Mouse (Mus musculus): ENCODE results near the gene Epb41. TPM values are rescaled to one million over a fixed set of nuclear protein-coding genes. Genes with fewer than 3 reads are reported as not detected.

Epb41 gene
- polyA plus RNA-seq, 1 experiment from 2014 or later, result 210 TPM

DNA sequence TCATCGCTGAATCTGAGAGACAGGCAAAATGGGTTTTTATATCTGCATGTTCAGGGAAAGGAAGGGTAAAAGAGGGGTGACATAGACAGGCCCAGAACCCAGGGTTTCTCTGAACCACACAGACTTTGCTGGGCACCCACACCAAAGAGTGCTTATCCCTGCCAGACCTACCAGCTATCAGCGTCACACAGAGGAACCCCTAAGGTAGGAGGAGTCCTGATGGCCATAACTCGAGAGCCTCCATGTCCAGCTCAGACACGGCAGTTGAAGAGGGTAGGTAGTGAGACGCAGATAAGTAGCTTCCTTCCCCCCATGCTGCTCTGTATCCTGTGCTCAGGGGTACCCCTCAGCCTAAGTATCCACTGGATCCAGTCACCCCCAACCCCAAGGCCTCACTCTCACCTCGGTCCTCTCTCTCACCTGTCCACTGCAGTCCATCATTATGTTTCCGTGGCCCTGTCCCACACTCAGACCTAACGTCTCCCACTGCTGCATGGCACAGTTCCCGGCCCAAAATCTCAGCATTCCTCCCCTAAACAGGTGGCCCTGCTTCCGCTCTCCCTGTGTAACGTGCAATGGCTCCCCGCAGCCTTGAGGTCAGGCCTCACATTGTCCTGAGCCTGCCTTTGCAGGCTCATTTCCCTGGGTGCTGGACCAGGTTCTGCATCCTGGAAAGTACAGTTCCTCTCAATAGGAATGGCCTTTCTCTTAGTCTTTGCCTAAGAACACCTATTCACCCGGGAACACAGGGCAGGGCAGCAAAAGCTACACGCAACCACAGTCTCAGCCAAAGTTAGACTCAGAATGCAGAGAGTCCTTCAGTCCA is 7.8 kb downstream of the Epb41 start:
- H3K36me3 ChIP-seq (ENCODE audit: control insufficient read depth, insufficient read depth, low read length), result no peaks in the 10 kb centered on the region
- H3K4me3 ChIP-seq (ENCODE audit: low read depth, low read length), result no peak overlapping the region
- H3K27me3 ChIP-seq (ENCODE audit: control insufficient read depth, insufficient read depth, low read length), result no peaks in the 10 kb centered on the region
- H3K9me3 ChIP-seq (ENCODE audit: control insufficient read depth, low read length), result no peaks in the 10 kb centered on the region
- ATAC-seq (ENCODE audit: low FRiP score), result no peak
- no peak overlapping the region for H3K27ac ChIP-seq (ENCODE audit: low read depth, low read length)
- H3K4me2 ChIP-seq, result no peak overlapping the region
- DNase-seq (ENCODE audit: low spot score, missing footprints), result no peak
- no peaks in the 10 kb centered on the region; the same call in 1 of the 2 replicates for H3K4me1 ChIP-seq (ENCODE audit: control insufficient read depth, insufficient read depth, low read length)
- 90% methylated on average over 14 of the region's 14 CpGs for WGBS
- no peak overlapping the region for H3K9ac ChIP-seq (ENCODE audit: low read length)

DNA sequence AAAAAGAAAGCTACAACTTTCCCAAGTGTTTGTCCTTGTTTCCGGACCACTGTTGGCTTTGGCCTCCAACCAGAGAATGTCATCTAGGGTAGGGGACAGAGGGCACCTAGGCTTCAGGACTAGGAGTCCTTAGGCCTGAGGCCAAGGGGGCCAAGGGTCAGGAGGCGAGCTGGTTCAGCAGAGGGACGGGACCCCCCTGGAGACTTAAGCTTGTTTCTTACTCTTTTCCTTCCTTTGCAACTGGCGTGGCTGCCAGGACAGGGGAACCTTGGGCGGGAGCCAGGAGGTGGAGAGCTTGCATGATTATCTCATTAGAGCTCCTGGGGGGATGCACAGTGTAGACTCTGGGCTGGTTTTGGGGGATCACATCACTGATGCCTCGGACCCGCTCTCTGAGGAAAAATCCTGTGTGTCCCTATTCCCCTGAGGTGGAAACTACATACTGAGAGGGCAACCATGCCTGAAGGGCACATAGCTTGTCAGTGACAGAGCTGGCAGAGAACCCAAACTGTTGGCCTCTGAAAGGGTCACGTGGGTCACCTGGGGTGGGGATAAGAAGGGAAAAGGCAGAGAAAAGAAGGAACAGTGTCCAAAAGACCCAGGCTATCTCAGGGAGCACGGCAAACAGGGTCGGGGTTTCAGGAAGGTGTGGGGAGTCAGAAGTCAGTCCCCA is 8.9 kb downstream of the Epb41 start:
- no peak for DNase-seq (ENCODE audit: low spot score, missing footprints)
- H3K36me3 ChIP-seq (ENCODE audit: control insufficient read depth, insufficient read depth, low read length), result no peaks in the 10 kb centered on the region
- H3K4me1 ChIP-seq (ENCODE audit: control insufficient read depth, insufficient read depth, low read length), result no peaks in the 10 kb centered on the region; the same call in 1 of the 2 replicates
- no peak overlapping the region for H3K9ac ChIP-seq (ENCODE audit: low read length)
- 58% methylated on average over 10 of the region's 10 CpGs for WGBS
- H3K4me2 ChIP-seq, result no peak overlapping the region
- H3K9me3 ChIP-seq (ENCODE audit: control insufficient read depth, low read length), result no peaks in the 10 kb centered on the region
- H3K27ac ChIP-seq (ENCODE audit: low read depth, low read length), result no peak overlapping the region
- ATAC-seq (ENCODE audit: low FRiP score), result no peak
- H3K27me3 ChIP-seq (ENCODE audit: control insufficient read depth, insufficient read depth, low read length), result no peaks in the 10 kb centered on the region
- H3K4me3 ChIP-seq (ENCODE audit: low read depth, low read length), result no peak overlapping the region

DNA sequence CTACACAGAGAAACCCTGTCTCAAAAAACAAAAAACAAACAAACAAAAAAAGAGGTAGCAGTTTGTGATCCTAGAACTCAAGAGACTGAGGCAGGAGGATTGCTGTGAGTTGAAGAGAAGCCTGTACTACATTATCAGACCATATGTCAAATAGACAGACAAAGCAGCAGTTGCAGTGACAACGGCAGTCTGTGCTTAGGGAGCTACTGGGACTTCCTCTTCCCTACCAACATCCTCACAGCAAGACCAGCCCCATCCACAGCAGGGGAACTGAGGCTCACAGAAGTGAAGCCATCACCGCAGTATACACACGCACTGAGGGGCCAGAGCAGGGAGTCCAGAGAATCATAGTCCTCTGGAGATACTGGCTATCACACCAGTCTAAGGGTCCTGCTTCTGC is 9.5 kb downstream of the Epb41 start:
- H3K27me3 ChIP-seq (ENCODE audit: control insufficient read depth, insufficient read depth, low read length), result no peaks in the 10 kb centered on the region
- H3K4me2 ChIP-seq, result no peak overlapping the region
- no peak overlapping the region for H3K27ac ChIP-seq (ENCODE audit: low read depth, low read length)
- 73% methylated on average over 3 of the region's 3 CpGs for WGBS
- H3K36me3 ChIP-seq (ENCODE audit: control insufficient read depth, insufficient read depth, low read length), result no peaks in the 10 kb centered on the region
- H3K9ac ChIP-seq (ENCODE audit: low read length), result no peak overlapping the region
- H3K4me1 ChIP-seq (ENCODE audit: control insufficient read depth, insufficient read depth, low read length), result no peaks in the 10 kb centered on the region; the same call in 1 of the 2 replicates
- H3K9me3 ChIP-seq (ENCODE audit: control insufficient read depth, low read length), result no peaks in the 10 kb centered on the region
- no peak overlapping the region for H3K4me3 ChIP-seq (ENCODE audit: low read depth, low read length)
- DNase-seq (ENCODE audit: low spot score, missing footprints) (no peak), ATAC-seq (ENCODE audit: low FRiP score) (no peak)

DNA sequence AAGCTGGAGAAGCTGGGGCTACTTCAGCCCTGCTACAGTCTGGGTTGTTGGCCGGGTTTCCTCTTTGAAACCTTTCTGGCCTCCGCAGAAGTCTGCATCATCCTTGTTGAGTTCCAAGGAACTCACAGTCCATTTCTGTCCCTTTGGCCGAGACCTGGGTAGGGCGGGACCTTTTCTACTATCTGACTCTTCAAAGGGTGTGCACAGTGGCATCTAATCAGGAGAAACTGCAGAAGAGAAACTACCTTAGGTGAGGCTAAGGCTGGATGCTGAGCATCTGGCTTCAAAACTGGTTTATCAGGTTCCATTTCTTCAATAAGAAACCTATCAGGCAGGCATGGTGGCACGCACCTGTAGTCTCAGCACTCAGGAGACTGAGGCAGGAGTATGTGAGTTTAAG is 10.6 kb downstream of the Epb41 start:
- ATAC-seq (ENCODE audit: low FRiP score) (no peak), DNase-seq (ENCODE audit: low spot score, missing footprints) (no peak)
- Histone ChIP-seq H3K36me3 (ENCODE audit: control insufficient read depth, insufficient read depth, low read length) (no peaks in the 10 kb centered on the region), H3K9ac (ENCODE audit: low read length) (no peak overlapping the region), H3K27me3 (ENCODE audit: control insufficient read depth, insufficient read depth, low read length) (no peaks in the 10 kb centered on the region), H3K27ac (ENCODE audit: low read depth, low read length) (no peak overlapping the region), H3K4me1 (ENCODE audit: control insufficient read depth, insufficient read depth, low read length) (no peaks in the 10 kb centered on the region; the same call in 1 of the 2 replicates), H3K4me2 (no peak overlapping the region), H3K9me3 (ENCODE audit: control insufficient read depth, low read length) (no peaks in the 10 kb centered on the region), H3K4me3 (ENCODE audit: low read depth, low read length) (no peak overlapping the region)
- 89% methylated on average over 5 of the region's 5 CpGs for WGBS

- Histone ChIP-seq H3K9ac (ENCODE audit: low read length) (no peak overlapping the region), H3K4me2 (no peak overlapping the region), H3K4me1 (ENCODE audit: control insufficient read depth, insufficient read depth, low read length) (no peaks in the 10 kb centered on the region; the same call in 1 of the 2 replicates), H3K4me3 (ENCODE audit: low read depth, low read length) (no peak overlapping the region), H3K27ac (ENCODE audit: low read depth, low read length) (no peak overlapping the region), H3K9me3 (ENCODE audit: control insufficient read depth, low read length) (no peaks in the 10 kb centered on the region), H3K36me3 (ENCODE audit: control insufficient read depth, insufficient read depth, low read length) (no peaks in the 10 kb centered on the region), H3K27me3 (ENCODE audit: control insufficient read depth, insufficient read depth, low read length) (no peaks in the 10 kb centered on the region)
- DNase-seq (ENCODE audit: low spot score, missing footprints) (no peak), ATAC-seq (ENCODE audit: low FRiP score) (no peak)
- 73% methylated on average over 17 of the region's 17 CpGs for WGBS
These were observed 11.9 kb downstream of the Epb41 start for GRCm38 (mm10) chr4:132062934-132063884.

DNA sequence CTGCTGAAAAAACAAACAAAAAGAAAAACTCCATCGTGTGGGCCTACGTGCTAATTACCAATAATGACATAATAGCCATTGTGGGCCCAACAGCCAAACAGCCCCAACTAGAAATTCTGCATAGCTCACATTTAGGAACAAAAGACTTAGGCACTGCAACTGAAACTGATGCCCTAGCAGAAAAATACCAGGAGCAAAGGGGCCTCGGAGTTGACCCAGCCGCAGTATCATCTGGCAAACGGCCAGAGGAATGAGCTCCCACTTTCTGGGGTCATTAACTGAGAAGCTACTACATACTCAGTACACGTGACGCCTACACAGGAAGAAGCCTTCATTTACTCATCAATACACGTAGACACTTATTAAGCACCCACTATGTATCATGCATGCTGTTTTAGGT is 12.8 kb downstream of the Epb41 start:
- no peak for ATAC-seq (ENCODE audit: low FRiP score)

DNA sequence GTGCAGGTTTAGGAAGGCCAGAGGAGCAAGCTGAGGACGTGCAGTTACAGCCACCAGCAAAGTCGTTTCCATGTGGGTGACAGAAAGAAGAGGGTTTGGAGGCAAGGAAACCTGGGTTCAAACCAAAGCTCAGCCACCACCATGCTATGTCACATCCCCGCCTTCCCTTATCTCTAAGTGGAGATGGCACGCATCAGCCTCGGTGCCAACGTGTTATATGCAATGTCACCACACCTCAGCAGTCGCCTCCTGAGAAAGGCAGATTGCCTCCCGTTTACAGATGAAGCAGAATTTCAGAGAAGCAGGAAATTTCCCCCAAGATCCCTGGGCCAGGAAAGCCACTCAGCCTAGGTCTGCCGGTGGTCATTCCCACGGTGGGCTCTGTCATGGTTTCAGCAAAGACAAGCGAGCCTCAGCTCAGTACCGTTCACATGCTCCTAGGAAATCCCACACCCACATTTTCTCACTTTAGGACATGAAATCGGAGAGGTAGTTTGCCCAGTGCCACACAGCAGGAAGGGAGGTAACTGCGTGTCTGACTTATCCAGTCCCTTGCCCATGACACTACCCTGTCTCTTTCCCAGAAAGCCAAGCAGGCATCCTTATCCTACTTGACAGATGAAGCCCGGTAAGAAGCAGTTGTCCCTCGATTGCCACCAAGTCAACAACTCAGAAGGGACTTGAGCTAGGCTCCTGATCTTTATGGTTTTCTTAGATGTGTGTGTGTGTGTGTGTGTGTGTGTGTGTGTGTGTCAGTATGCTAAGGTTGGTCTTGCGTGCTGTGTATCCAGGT is 14.9 kb downstream of the Epb41 start:
- DNase-seq (ENCODE audit: low spot score, missing footprints), result no peak
- H3K27me3 ChIP-seq (ENCODE audit: control insufficient read depth, insufficient read depth, low read length), result no peaks in the 10 kb centered on the region
- H3K4me1 ChIP-seq (ENCODE audit: control insufficient read depth, insufficient read depth, low read length), result no peaks in the 10 kb centered on the region
- no peak for ATAC-seq (ENCODE audit: low FRiP score)
- H3K9ac ChIP-seq (ENCODE audit: low read length), result no peak overlapping the region
- H3K9me3 ChIP-seq (ENCODE audit: control insufficient read depth, low read length), result no peaks in the 10 kb centered on the region
- no peak overlapping the region for H3K4me3 ChIP-seq (ENCODE audit: low read depth, low read length)
- WGBS, result 79% methylated on average over 17 of the region's 17 CpGs
- no peak overlapping the region for H3K4me2 ChIP-seq
- no peaks in the 10 kb centered on the region for H3K36me3 ChIP-seq (ENCODE audit: control insufficient read depth, insufficient read depth, low read length)
- H3K27ac ChIP-seq (ENCODE audit: low read depth, low read length), result no peak overlapping the region

More for the DNA sequence above, 12.8 kb downstream of the Epb41 start:
- no peak overlapping the region for H3K27ac ChIP-seq (ENCODE audit: low read depth, low read length)
- no peak for DNase-seq (ENCODE audit: low spot score, missing footprints)
- no peak overlapping the region for H3K4me3 ChIP-seq (ENCODE audit: low read depth, low read length)
- H3K9me3 ChIP-seq (ENCODE audit: control insufficient read depth, low read length), result no peaks in the 10 kb centered on the region
- WGBS, result 84% methylated on average over 8 of the region's 8 CpGs
- no peaks in the 10 kb centered on the region for H3K27me3 ChIP-seq (ENCODE audit: control insufficient read depth, insufficient read depth, low read length)
- H3K9ac ChIP-seq (ENCODE audit: low read length), result no peak overlapping the region
- no peaks in the 10 kb centered on the region for H3K36me3 ChIP-seq (ENCODE audit: control insufficient read depth, insufficient read depth, low read length)
- no peak overlapping the region for H3K4me2 ChIP-seq
- H3K4me1 ChIP-seq (ENCODE audit: control insufficient read depth, insufficient read depth, low read length), result no peaks in the 10 kb centered on the region; the same call in 1 of the 2 replicates

GRCm38 (mm10) chr4:132059541-132059940 is 15.6 kb downstream of the Epb41 start:
- 93% methylated on average over 2 of the region's 2 CpGs for WGBS
- no peaks in the 10 kb centered on the region for H3K27me3 ChIP-seq (ENCODE audit: control insufficient read depth, insufficient read depth, low read length)
- no peaks in the 10 kb centered on the region for H3K4me1 ChIP-seq (ENCODE audit: control insufficient read depth, insufficient read depth, low read length)
- ATAC-seq (ENCODE audit: low FRiP score) (no peak), DNase-seq (ENCODE audit: low spot score, missing footprints) (no peak)
- H3K36me3 ChIP-seq (ENCODE audit: control insufficient read depth, insufficient read depth, low read length), result no peaks in the 10 kb centered on the region
- no peak overlapping the region for H3K27ac ChIP-seq (ENCODE audit: low read depth, low read length)
- no peak overlapping the region for H3K9ac ChIP-seq (ENCODE audit: low read length)
- no peak overlapping the region for H3K4me2 ChIP-seq
- no peak overlapping the region for H3K4me3 ChIP-seq (ENCODE audit: low read depth, low read length)
- H3K9me3 ChIP-seq (ENCODE audit: control insufficient read depth, low read length), result no peaks in the 10 kb centered on the region

Measured in midbrain, embryonic 11.5 days (tissue).